Mouse (Mus musculus): ENCODE measurements around the gene Snd1.

Snd1 gene

DNA sequence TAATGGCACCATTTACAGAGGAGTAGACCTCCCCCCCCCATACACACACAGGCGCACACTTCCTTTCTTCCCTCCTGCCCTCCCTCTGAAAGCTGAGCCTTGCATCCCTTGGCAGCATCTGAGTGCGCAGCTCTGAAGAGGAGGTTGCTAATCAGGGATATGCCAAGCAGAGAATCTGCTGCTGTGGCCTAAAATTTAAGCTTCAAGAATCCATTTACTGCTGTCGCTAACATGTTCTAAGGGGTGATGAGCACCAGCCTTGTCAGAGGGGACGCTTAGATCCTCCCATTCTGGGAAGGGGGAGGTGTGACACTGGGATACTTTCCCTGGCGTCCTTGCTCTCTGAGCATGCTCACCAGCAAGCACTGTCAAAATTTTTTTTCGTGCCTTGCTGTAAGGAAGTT, 67.4 kb downstream of the Snd1 start:
- DNase-seq (ENCODE audit: low read depth, low spot score): no peak

DNA sequence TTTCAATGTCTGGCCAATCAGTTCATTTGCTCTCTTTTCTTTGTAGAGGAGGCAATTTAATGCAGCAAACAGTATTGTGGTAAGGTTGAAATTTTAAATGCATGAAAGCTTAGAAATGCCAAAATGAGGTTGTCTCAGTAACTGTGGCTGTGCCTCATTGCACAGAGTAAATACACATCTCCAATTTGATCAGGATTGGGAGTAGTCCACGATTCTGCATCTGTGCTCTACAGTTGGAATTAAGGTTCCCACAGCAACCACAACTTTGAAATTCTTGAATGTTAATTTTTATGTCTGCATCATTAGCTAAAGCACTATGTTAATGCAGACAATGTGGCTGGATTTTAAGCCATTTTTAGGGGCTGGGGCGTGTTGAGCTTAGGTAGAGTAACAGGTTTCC, 72.0 kb downstream of the Snd1 start:
- DNase-seq (ENCODE audit: low read depth, low spot score): no peak

DNA sequence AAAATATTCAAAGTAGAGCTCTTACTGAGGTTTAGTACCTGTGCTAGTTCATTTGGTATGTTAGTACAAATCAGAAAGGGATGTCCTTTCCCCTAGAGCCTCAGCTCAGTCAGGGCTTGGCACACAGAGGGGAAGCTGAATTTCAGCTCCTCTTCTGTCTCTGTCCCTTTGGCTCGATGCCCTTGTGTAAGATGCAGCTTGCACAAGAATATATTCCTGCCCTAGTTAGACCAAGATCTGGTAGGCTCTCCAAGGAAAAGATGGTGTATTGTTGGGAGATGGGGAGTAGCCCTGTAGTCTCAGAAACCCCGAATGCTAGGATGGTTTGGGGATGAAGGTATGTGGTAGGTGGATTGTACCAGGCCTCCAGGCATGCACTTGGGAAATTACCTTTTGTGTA, 74.4 kb downstream of the Snd1 start:
- DNase-seq (ENCODE audit: low read depth, low spot score): no peak

DNA sequence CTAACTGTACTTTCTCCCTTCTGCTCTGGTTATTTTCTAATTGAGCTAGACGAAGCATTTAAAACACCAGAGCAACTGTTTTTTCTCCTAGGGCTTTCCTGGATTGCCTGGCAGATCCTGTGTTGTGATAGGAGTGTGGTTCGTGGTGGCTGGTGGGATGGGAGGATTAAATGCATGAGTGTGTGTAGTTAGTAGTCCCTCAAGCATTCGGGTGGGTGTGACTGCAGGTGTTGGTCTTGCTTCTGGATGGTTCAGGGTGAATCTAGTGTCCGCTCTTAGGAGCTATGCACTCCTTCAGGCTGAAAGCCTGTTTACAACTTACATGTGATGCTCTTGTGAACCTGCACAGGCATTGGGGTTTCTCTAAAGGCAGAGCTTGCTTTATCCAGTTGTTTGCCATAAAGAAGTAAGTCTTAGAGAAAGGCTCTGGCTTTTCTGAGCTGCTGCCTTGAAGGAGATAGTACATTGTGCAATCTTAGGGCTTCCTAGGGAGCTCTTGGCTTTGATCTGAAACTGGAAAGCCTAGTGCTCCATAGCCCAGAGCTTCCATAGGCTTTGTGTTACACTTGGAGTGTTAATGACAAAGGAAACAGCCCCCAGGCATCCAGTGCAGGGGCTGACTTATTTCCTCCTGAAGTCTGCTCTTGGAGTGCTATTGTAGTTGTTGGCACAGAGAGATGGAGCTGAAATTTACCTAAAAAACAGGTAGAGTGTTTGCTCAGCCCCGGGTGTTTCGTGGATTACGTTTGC, 75.5 kb downstream of the Snd1 start:
- no peak for DNase-seq (ENCODE audit: low read depth, low spot score)

DNA sequence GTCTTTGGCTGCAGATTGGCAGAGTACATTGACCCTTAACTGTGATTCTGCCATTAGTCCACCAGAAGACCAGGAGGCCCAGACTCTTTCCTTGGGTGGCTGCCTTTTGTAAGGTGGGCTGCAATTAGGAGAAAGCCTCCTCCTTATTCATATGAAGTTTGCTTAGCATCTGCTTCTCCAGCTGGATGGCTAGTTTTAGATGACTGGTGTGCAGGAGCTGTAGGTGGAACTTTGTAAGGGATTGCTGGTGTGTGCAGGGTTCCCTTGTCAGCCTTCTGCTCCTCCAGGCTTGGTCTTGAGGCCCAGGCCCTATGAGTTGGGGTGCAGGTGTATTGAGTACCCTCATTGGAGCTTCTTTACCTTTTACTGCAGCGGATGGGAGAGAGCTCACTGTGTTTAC, 79.5 kb downstream of the Snd1 start:
- no peak for DNase-seq (ENCODE audit: low read depth, low spot score)

DNA sequence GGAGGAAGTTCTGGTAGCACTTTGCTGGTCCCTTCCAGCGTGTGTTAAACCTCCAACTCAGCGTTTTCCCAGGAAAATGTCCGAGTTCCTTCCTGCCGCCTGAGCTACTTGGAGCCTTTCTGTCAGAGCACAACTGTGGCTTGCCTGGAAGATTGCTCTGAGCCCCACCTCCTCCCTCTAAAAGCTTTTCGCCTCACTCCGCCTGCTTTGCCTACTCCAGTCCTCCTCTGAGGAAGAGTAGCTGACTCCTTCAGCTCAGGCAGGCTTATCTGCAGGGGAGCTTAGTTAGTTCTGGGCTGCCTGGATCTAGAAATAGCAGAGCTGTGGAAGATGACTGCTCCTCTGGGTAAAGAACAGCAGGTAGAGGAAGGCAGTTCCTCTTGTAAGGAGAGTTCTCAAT, 80.1 kb downstream of the Snd1 start:
- DNase-seq (ENCODE audit: low read depth, low spot score): no peak

DNA sequence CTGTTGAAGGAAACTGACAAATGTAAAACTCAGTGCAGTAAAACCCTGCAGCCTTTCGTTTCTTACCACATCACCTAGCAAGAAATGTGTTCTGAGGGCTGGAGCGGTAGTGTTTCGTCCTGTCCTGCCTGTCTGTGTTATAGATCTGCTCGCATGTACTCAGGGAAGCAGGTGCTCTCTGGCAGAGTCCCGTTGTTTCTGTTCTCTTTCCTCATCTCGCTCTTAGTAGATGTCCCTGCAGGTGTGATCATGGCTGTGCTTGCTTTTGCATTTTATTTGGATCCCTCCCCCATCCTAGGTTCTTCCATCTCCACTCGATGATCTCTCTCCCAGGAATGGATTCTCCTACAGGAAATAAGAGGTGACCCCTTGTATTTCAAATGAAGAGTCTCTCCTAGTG, 80.5 kb downstream of the Snd1 start:
- no peak for DNase-seq (ENCODE audit: low read depth, low spot score)

DNA sequence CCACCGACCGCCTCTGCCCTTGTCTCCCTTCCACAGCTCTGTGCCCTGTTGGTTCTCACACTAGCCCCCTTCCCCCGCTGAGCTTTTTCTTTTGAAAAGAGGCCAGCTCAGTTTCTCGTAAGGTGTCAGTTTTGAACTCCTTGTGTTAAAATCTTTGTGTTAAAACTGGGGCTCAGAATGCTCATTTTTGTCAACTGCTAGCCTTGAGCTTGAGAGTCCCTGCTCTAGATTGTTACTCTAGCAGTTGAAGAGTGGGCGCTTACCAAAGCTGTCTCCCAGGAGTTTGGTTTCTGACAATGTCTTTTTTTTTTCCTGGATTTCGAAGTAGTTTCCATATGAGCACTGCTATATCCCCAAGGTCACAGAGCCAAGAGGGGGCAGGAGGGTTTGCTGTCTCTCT, 82.8 kb downstream of the Snd1 start:
- no peak for DNase-seq (ENCODE audit: low read depth, low spot score)

DNA sequence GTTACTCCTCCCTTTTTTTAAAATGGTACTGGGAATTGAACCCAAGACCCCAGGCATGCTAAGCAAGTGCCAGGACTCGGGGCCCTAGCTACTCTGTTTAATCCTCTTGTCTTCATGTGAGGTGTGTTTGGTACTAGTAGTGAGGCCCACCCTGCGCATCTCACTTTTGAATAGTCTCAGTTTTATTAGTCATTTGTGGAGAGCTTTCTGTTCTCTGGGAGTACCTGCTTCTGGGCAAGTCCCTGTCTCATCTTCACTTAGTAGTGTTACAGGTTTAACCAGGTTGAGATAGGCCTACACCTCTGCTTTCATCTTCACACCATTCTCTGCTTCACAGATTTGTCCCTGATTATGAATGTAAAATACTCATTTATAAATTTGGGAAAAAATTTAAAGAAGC, 84.5 kb downstream of the Snd1 start:
- no peak for DNase-seq (ENCODE audit: low read depth, low spot score)

DNA sequence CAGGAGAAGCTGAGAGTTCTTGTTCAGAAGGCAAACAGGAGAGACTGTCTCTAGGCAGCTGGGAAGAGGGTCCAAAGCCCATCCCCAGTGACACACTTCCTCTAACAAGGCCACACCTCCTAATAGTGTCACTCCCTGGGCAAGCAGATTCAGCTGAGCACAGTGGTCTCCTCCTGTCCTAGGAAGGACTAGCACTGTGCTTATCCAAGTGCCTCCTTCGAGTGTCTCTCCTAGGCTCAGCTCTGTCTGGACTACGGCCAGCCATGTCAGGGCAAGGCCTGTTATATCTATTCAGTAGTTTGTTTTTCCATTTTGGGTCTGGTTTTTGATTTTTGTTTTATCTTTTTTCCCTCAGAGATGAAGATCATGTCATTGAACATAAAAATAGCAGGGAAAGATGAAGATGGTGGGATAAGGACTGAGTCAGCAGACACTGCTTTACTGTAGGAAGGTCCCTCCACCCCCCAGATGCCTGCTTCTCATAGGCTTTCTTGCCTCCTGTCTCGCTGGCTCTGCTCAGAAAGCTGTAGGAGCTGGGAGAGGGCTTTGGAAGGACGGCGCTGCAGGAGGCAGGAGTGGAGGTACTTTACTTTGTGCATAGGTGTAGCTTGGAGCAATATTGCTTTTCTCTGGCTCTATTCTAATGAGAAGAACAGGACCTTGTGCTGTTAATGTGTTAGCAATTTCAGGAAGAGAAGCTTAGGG, 86.5 kb downstream of the Snd1 start:
- no peak for DNase-seq (ENCODE audit: low read depth, low spot score)

DNA sequence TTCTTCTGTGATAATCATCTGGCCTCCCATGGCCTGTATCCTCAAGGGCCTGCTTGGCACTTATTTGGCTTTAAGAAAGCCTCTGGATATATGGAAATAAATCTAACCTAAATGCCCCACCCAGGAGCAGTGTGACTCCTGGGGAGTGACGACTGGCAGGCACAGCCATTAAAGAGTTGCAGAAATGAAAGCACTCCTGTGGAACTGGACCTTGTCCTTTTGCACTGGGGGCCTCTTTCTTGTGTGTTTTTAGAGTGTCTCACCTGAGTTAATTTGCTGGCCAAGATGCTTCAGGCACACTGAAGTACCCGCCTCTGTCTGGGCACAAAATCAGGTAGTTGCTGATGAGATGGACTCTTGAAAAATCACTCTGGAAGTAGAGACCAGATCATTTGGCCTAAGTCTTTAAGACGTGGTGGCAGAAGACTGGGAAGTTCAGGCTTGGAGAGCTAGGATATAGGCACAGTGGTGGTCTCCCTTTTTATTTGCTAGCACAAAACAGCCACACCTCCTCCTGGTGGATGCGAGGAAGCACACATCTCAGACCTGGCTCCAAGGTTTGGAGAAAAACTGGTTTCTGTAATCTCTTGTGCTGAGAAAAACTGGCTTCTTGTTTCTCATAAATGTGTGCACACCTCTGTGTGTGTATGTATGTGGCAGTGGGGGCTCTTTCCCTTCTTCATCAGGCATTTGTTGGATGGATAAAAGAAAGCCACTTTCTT, 87.5 kb downstream of the Snd1 start:
- no peak for DNase-seq (ENCODE audit: low read depth, low spot score)

DNA sequence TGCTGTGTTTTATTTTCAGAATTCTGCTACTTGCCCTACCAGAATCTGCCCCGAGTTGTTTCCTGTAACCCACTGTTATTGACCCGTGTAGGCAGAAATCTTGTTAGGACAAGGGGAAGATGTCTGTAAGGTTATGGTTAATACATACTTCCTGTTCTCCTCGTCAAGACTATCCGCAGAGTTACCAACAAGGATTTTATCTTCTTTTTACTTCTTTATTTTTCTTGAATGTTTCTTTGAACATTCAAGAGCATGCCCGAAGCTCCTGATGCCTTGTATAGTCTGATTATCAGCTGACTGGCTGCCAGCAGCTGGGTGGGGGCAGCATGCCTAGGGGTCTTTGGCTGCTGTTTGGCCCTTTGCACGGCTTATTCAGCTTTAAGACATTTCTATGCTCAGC, 93.0 kb downstream of the Snd1 start:
- no peak for DNase-seq (ENCODE audit: low read depth, low spot score)

DNA sequence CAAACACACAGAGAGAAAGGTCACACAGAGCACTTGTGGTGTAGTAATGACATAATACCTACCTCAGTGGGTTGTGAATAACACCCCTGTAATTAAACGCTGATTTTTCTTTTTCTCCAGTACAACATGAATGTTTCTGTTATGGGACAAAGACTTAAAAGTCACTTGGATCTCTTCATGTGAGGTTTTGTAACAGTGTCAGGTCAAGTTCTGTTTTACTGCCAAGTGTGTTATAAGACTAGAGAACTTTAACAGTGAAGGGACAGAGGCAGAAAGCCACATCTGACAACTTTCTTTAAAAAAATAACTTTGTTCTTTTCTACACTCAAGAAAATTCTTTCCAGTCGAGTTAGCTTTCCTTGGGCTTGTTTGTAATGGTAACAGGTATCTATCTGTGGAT, 97.0 kb downstream of the Snd1 start:
- DNase-seq (ENCODE audit: low read depth, low spot score): no peak

DNA sequence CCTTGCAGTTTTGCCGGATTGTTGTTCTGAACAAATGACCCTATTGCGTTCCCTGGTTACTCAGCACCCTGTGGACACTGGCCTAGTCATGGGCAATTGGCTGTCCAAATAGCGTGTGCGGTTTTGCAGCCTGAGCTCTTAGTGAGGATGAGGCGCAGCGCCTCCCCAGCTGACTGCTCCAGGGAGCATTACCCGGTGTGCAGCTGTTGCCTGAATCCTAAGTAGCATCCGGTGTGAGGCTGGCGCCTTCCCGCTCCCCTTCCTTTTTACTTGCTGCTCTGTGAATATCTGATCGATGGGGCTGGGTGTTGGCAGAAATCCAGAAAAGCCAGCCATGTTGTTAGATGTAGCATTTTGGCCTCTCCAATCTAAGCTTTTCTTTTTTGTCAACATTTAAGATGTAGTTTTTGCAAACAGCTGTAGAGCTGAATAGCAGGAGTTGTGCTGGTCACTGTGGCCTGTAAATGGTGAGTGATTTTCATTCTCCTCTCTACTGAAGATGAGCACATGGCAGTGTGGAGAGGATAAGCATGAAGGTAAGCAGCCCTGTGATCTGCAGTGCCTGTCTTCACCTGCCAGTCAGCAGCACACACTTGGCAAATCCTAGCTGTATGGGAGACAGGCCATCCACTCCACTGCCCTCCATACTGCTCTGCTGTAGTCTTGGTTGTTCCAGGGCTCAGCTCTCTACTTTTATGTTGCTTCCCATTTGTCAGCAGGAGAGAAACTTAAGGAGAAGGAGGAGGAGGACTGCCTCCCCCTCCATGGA, 98.2 kb downstream of the Snd1 start:
- no peak for DNase-seq (ENCODE audit: low read depth, low spot score)

DNA sequence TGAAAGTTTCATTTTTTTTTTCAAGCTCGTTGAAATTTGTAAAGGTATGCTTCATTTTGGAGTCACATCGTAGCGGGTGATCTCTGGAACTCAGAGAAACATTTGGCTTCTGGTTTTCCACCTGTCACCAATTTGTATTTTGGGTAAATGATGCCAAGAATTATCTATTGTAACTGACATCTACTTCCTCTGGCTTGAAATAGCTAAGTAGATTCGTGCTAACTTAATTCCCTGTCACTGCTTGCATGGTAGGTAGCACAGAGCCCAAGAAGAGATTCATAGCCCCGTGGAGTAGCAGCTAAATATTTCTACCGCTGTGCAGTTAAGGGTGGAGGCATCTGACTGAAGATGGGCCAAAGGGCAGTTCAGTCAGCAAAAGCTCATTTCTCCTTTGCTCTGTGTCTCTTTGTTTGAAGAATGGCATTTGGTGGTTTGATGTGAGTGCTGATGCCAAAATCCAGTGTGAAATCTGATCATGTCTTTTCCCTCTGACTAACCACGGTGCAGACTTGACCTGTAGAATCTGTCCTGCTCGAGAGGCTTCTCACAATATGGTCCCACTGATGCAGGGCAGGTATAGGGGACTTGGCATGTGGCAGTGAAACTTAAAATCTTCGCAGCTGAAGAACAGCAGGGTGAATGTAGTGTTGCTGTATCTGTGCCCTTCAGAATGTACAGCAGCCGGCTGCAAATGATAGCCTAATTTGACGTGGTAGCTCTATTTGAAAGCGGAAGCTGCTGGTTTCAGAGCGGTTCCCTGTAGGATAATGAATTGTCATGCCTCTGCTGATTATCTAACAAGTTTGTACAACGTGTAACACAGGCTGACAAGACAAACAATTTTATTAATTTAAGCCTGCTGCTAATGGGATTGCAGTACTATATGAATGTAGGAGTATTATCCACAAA, 101.7 kb downstream of the Snd1 start:
- no peak for DNase-seq (ENCODE audit: low read depth, low spot score)

DNA sequence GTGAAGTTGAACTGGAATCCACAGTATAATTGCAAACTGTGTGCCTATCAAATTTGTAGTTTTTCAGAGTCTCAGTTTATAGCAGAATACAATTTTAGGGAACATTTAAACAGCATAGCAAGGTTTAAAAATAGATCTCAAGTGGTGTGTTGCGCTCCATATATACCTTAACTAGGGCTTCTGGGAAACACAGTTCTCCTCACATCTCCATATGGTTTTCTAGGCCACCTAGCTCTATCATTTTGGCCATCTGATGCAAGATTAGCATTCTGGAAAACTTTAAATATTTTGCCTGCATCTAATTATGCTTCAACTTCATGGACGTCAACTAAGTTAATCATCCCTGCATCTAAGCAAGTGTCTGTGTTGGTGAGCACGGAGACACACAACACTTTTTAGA, 107.9 kb downstream of the Snd1 start:
- no peak for DNase-seq (ENCODE audit: low read depth, low spot score)

DNA sequence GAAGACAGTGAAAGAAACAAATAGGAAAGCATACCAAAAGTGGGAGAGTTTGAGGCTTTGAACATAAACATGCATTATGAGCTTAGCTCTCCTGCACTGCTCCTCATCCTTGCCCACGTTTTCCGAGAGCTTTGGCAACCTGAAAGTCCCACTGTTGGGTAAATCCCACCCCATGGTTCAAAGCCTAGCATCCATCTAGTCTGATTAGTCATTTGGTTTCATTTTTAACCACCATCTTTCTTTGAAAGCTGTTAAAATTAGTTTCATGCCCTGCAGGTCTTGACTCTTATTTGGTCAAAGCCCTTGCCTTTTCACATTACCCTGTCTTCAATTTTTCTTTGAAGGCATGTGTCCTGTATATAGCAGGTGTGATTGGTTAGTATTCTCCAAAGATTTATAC, 108.5 kb downstream of the Snd1 start:
- no peak for DNase-seq (ENCODE audit: low read depth, low spot score)

DNA sequence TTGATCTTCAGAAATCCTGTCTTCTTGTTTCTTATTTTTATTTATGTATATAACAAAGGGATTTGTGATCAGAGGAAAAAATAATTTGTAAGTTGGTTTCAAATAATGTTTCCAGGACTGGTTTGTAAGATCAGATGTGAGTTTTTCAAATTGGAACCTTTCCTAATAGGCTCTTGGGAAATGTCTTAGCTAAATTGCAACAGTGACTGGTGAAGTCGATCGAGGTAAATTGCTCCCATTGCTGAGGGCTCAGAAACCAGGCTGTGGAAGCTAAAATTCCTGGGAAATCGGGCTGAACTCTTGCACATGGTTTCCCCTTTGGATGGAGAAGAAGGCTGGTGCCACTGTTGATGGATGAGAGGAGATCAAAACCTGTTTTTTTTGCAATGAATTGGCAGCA, 111.9 kb downstream of the Snd1 start:
- no peak for DNase-seq (ENCODE audit: low read depth, low spot score)

DNA sequence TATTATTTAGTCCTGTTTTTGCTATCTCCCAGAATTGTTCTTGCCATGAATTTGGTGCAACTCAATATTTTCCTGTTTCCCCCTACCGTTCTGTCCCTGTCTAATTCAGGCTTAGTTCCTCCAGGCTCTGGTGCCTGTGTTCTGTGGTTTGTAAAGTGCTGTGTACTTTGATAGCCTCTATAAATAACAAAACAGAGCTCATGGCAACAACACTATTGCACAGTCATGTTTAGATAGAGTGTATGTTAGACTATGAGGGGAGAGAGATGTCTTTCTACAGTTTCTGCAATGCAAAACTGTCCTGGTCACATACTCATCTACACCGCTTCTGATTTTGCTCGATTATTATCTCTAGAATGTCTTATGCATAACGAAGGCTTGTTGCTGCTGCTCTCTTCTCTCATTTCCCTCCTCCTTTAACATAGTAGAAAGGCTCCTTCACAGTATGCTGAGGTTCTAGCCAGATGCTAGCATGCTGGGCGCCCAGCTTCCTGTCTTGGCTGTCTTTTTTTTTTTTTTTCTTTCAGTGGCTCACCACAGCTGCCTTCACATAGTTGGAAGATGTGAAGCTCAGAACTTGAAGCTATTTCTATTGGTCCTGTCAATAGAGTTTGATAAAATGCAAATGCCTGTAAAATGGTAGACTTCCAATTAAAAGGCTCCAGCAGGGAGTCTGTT, 113.7 kb downstream of the Snd1 start:
- no peak for DNase-seq (ENCODE audit: low read depth, low spot score)

DNA sequence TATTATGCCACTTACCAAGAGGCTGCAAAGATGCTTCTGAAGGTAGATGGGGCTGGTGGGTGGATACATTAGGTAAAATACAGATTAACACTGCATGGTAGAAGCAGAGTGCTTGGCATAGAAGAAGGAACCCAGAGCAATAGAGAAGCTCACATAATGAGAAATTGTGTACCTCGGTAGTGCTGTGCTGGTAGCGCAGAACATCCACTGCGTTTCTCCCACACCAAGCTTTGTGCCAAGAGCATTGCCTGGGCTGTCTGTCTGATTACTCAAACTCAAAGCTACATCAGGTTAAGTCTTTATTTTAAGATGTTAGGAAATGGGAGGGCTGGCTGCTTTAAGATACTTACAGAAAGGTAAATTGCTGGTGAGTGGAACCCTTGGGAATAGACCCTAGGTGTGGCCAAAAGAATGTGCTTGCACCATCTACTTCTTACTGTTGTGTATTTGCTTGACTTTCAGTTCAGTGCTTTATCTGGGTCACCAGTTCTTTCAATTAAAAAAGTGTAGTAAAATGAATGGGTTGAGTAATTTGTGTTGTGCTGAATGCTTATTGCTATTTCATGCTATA, 117.5 kb downstream of the Snd1 start:
- no peak for DNase-seq (ENCODE audit: low read depth, low spot score)
